Mouse (Mus musculus) olfactory bulb, adult 2 months (tissue): ENCODE measurements around the gene Myzap.

Experiments
- CTCF ChIP-seq: fragments of 200-500 bp; IDR thresholded peaks from 2 replicates; pipeline ENCODE4 v1.5.1; 2012; ENCODE audit warnings: low read depth, mild to moderate bottlenecking, low read length, moderate library complexity; ENCODE audit not compliant: insufficient read depth
- POLR2A ChIP-seq: fragments of 200-500 bp; IDR thresholded peaks from 2 replicates; pipeline ENCODE4 v1.6.1; 2012; ENCODE audit warnings: mild to moderate bottlenecking, low read depth, low read length, moderate library complexity; ENCODE audit not compliant: insufficient read depth

DNA sequence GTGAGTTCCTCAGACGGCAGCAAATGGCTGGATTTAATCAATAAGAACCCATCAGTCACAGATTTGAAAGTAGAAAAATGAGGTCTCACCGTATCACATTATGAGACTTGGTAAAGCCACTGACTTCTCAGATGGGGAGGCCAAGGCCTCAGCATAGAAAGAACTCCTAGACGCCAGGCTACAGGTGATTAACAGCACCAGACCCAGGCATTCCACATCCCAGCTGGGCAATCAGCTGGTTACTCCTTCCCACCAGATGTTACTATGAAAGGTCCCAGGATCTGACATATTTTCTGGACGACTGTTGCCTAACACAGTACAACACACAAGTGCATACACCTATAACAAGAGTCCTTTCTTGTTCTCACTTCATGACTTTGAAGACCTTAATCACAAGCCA, 78.6 kb downstream of the Myzap start:
- TF ChIP-seq CTCF (no peak), POLR2A (no peak)
